Mouse (Mus musculus) midbrain, postnatal 0 days (tissue): Measurements from ENCODE around the gene Usp54. TPM values are rescaled to one million over a fixed set of nuclear protein-coding genes. Genes with fewer than 3 reads are reported as not detected.

Experiments
- ATAC-seq: fragments of 200-750 bp; cut with Nextera tagmentation; 2 replicates; pipeline ENCODE4 v1.8.0; 2017; ENCODE audit warnings: moderate number of reproducible peaks, mild to moderate bottlenecking, moderate TSS enrichment, moderate library complexity; ENCODE audit not compliant: low FRiP score
- DNase-seq: peaks from one replicate; pipeline ENCODE4 v3.0.0-alpha.2; 2015; ENCODE audit warnings: low spot score
- H3K27ac ChIP-seq: fragments of 300-500 bp; sonication (generic); 2 replicates; pipeline ENCODE4 v1.5.1; 2014; ENCODE audit warnings: low read depth, mild to moderate bottlenecking, low read length, mixed read lengths
- H3K27me3 ChIP-seq: fragments of 300-500 bp; sonication (generic); 2 replicates; pipeline ENCODE4 v1.6.1; 2014; ENCODE audit warnings: low read length, control low read depth, mixed read lengths; ENCODE audit not compliant: insufficient read depth
- H3K36me3 ChIP-seq: fragments of 300-500 bp; sonication (generic); 2 replicates; pipeline ENCODE4 v1.6.1; 2014; ENCODE audit warnings: low read length, control low read depth, mixed read lengths; ENCODE audit not compliant: insufficient read depth
- H3K4me1 ChIP-seq: fragments of 300-500 bp; sonication (generic); 2 replicates; pipeline ENCODE4 v1.6.1; 2014; ENCODE audit warnings: mild to moderate bottlenecking, control low read depth, antibody characterized with exemption, low read length, mixed read lengths; ENCODE audit not compliant: insufficient read depth
- H3K4me2 ChIP-seq: fragments of 300-500 bp; sonication (generic); 2 replicates; pipeline ENCODE4 v1.6.1; 2014; ENCODE audit warnings: low read depth, mild to moderate bottlenecking, low read length, mixed read lengths; ENCODE audit not compliant: poor library complexity, severe bottlenecking
- H3K4me3 ChIP-seq: fragments of 300-500 bp; sonication (generic); 2 replicates; pipeline ENCODE4 v1.5.1; 2014; ENCODE audit warnings: low read depth, mild to moderate bottlenecking, low read length, moderate library complexity
- H3K9ac ChIP-seq: fragments of 300-500 bp; sonication (generic); replicated peaks from 2 replicates; pipeline ENCODE4 v1.6.1; 2014; ENCODE audit warnings: mild to moderate bottlenecking, low read length, moderate library complexity, mixed read lengths; ENCODE audit not compliant: poor library complexity, severe bottlenecking
- H3K9me3 ChIP-seq: fragments of 300-500 bp; sonication (generic); 2 replicates; pipeline ENCODE4 v1.6.1; 2016; ENCODE audit warnings: low read length, control low read depth
- CTCF ChIP-seq: IDR thresholded peaks from 2 replicates; pipeline ENCODE4 v1.5.1; 2016; ENCODE audit warnings: antibody characterized with exemption, mild to moderate bottlenecking
- WGBS: fragments of 180-500 bp; shearing (Covaris S2); extraction: QIAGEN DNeasy Blood & Tissue Kit; methylation state at CpG from one replicate; pipeline ENCODE4 v1.1.7; 2014; 5-methylcytosine and 5-hydroxymethylcytosine counted together
- polyA plus RNA-seq: library from polyadenylated mRNA; unstranded; fragments of >200 nt; fragmentation: Nextera tagmentation; extraction: Ambion mirVana; gene quantifications from 2 replicates; pipeline ENCODE4 v1.2.1, GENCODE M21; 2015
- total RNA-seq: library from RNA; depleted of rRNA; stranded (reverse); fragments of >200 nt; gene quantifications from 2 replicates; pipeline ENCODE4 v1.2.3, GENCODE M21; 2014

Usp54 gene
- total and polyA plus RNA-seq, 2 experiments from 2014 or later = 6.0 to 25.5 TPM

DNA sequence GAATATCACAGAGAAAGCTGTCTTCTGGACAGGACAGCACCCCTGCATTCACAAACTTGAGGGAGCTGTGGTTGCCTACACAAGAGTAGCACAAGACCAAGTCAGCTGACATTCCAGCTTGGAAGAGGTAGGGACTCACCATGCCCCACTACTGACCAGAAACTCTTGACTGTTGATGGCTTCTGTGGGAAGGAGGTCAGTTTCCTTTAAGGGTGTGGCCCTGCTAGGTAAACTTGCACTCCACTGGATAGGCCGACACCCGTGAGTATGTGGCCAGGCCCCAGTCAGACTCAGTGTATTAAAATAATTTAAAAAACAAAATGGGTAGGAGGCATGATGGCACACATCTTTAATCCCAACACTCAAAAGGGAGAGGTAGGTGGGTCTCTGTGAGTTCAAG lies 5.3 kb downstream of the Usp54 start:
- WGBS = 91% methylated on average over 2 of the region's 2 CpGs
- TF ChIP-seq CTCF = no peak
- Histone ChIP-seq H3K4me3 (no peak overlapping the region), H3K9me3 (no peaks in the 10 kb centered on the region), H3K27me3 (no peaks in the 10 kb centered on the region), H3K36me3 (no peaks in the 10 kb centered on the region; the same call in 1 of the 2 replicates), H3K4me1 (no peaks in the 10 kb centered on the region), H3K9ac (no peak overlapping the region), H3K4me2 (no peak overlapping the region), H3K27ac (no peak overlapping the region)
- DNase-seq (no peak), ATAC-seq (no peak)

DNA sequence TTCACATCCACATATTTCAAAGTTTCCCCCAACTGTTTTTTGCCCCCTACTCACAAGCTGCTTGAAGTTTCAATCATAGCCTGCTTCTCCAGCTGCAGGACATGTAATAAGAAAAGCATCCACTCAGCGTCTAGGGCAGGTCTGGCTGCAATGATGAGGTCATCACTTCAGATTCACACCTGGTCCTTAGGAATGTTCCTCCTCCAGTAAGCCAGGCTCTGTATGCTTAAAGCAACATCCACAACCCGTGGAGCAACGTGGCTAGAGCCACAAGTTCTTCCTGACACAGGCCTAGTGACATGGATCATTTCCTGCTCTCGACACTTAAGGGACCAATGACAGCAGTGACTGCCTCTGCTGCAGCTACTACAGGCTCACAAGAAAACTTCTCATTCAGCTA lies 9.6 kb downstream of the Usp54 start:
- no peaks in the 10 kb centered on the region for H3K9me3 ChIP-seq
- DNase-seq (no peak), ATAC-seq (no peak)
- no peaks in the 10 kb centered on the region for H3K4me1 ChIP-seq
- WGBS = 75% methylated on average over 4 of the region's 4 CpGs
- no peak overlapping the region for H3K27ac ChIP-seq
- H3K36me3 ChIP-seq = no peaks in the 10 kb centered on the region; the same call in 1 of the 2 replicates
- TF ChIP-seq CTCF = no peak
- H3K9ac ChIP-seq = no peak overlapping the region
- H3K27me3 ChIP-seq = no peaks in the 10 kb centered on the region
- no peak overlapping the region for H3K4me2 ChIP-seq
- H3K4me3 ChIP-seq = no peak overlapping the region

DNA sequence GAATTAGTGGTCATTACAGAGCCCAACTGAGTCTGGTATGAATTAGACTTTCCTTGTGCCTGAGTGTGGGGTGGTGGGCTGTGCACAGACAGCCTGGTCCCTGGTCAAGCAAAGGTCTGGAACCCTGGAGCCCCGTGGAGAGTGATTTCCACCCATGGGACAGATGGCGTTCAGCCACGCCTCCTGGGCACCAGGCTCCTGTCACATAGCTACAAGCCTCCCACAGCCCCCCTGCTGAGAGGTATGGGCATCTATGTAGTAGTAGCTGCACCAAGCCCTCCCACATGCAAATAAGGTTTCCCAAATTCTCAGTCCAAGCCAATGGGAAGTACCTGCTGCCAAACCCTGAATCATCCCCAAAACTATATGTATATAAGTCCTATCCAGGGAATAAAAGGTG lies 13.9 kb downstream of the Usp54 start:
- 92% methylated on average over 3 of the region's 3 CpGs for WGBS
- ATAC-seq (no peak), DNase-seq (no peak)

DNA sequence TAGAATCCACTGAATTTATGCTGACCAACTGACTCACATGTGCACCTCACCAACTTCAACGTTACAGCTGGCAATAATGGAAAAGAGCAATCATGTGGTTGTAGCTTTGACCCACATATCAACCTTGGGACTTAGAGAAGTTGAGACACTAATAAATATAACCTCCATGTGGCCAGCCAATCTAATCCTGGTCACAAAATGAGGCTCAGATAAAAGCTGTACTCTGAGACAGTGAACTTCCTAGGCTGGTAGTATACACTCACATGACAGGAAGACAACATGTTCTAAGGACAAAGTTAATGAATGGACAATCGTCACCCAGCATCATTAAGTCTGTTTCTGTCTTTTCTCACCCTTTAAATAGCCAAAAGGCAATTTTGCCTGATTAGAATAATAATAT lies 14.4 kb downstream of the Usp54 start:
- H3K36me3 ChIP-seq = no peaks in the 10 kb centered on the region; the same call in 1 of the 2 replicates
- no peak overlapping the region for H3K9ac ChIP-seq
- no peak overlapping the region for H3K27ac ChIP-seq
- TF ChIP-seq CTCF = no peak
- H3K4me2 ChIP-seq = no peak overlapping the region
- no peaks in the 10 kb centered on the region for H3K9me3 ChIP-seq
- H3K4me3 ChIP-seq = no peak overlapping the region
- no peaks in the 10 kb centered on the region for H3K27me3 ChIP-seq
- 82% methylated on average over 2 of the region's 2 CpGs for WGBS
- no peak for ATAC-seq
- no peaks in the 10 kb centered on the region for H3K4me1 ChIP-seq
- no peak for DNase-seq

More for the DNA sequence above, 13.9 kb downstream of the Usp54 start:
- Histone ChIP-seq H3K36me3 (no peaks in the 10 kb centered on the region; the same call in 1 of the 2 replicates), H3K4me3 (no peak overlapping the region), H3K27ac (no peak overlapping the region), H3K9ac (no peak overlapping the region), H3K4me2 (no peak overlapping the region), H3K4me1 (no peaks in the 10 kb centered on the region), H3K27me3 (no peaks in the 10 kb centered on the region), H3K9me3 (no peaks in the 10 kb centered on the region)
- TF ChIP-seq CTCF = no peak

GRCm38 (mm10) chr14:20622907-20623306 lies 18.0 kb downstream of the Usp54 start:
- H3K9me3 ChIP-seq = no peaks in the 10 kb centered on the region
- WGBS = 96% methylated on average over 3 of the region's 3 CpGs
- TF ChIP-seq CTCF = no peak
- H3K27ac ChIP-seq = no peak overlapping the region
- DNase-seq (no peak), ATAC-seq (no peak)
- no peak overlapping the region for H3K4me2 ChIP-seq
- no peaks in the 10 kb centered on the region for H3K4me1 ChIP-seq
- H3K4me3 ChIP-seq = no peak overlapping the region
- no peak overlapping the region for H3K9ac ChIP-seq
- no peaks in the 10 kb centered on the region for H3K27me3 ChIP-seq
- no peaks in the 10 kb centered on the region for H3K36me3 ChIP-seq

GRCm38 (mm10) chr14:20622412-20622811 lies 18.5 kb downstream of the Usp54 start:
- no peak for ATAC-seq
- Histone ChIP-seq H3K36me3 (no peaks in the 10 kb centered on the region), H3K4me2 (no peak overlapping the region), H3K9ac (no peak overlapping the region), H3K27ac (no peak overlapping the region), H3K4me1 (no peaks in the 10 kb centered on the region), H3K27me3 (no peaks in the 10 kb centered on the region), H3K4me3 (no peak overlapping the region), H3K9me3 (no peaks in the 10 kb centered on the region)
- TF ChIP-seq CTCF = no peak
- DNase-seq = no peak
- whole genome bisulfite sequencing = 82% methylated on average over 2 of the region's 2 CpGs
